8 mouse cellular contexts compared by ENCODE assay signal in genomic region chr8:47941028-47941427, GRCm38 (mm10). TPM values are rescaled to one million over a fixed set of nuclear protein-coding genes. Genes with fewer than 3 reads are reported as not detected.
DNase-seq lines count a peak whose midpoint lies in the region; ATAC-seq and TF ChIP-seq lines count a peak whose summit lies in the region.

No protein-coding gene starts in this region.

- DNase-seq in gastrocnemius, adult 2 months, result no peak
- DNase-seq in gastrocnemius, postnatal 4 days (ENCODE audit: low spot score in 2 of 2), result no peak
- DNase-seq in embryo, embryonic 11 days, result peak; percentile 57
- no peak for DNase-seq in spleen, adult 18-20 months
- DNase-seq in cerebellum, adult 11 months, result no peak
- DNase-seq in thymus, postnatal 25 days, result no peak

- peak; percentile 61 for ATAC-seq in hindbrain, embryonic 16.5 days
- ATAC-seq in lung, embryonic 16.5 days (ENCODE audit: low read depth), result peak; percentile 64

- H3K4me3 ChIP-seq in gastrocnemius, adult 2 months, result no peak overlapping the region
- H3K4me3 ChIP-seq in hindbrain, embryonic 16.5 days (ENCODE audit: low read length), result no peak overlapping the region
- H3K4me3 ChIP-seq in lung, embryonic 16.5 days (ENCODE audit: low read length), result no peak overlapping the region

- H3K4me1 ChIP-seq in hindbrain, embryonic 16.5 days (ENCODE audit: control insufficient read depth, insufficient read depth, low read depth, low read length), result peaks cover 2% of the 10 kb centered on the region; the same call in 1 of the 2 replicates
- H3K4me1 ChIP-seq in lung, embryonic 16.5 days (replicated peaks; ENCODE audit: control insufficient read depth, insufficient read depth, low read length), result peaks cover 25% of the 10 kb centered on the region

- no peak; the same call in 1 of the 2 replicates for TF ChIP-seq CTCF in gastrocnemius, adult 2 months (IDR thresholded peaks at IDR 0.05)

- H3K9me3 ChIP-seq in hindbrain, embryonic 16.5 days (ENCODE audit: control insufficient read depth, low read length), result no peaks in the 10 kb centered on the region
- H3K9me3 ChIP-seq in lung, embryonic 16.5 days (ENCODE audit: control insufficient read depth, low read length), result no peaks in the 10 kb centered on the region

- no peak overlapping the region for H3K4me2 ChIP-seq in hindbrain, embryonic 16.5 days (ENCODE audit: low read length)
- no peak overlapping the region for H3K4me2 ChIP-seq in lung, embryonic 16.5 days (ENCODE audit: low read depth, low read length)

- H3K27me3 ChIP-seq in hindbrain, embryonic 16.5 days (replicated peaks; ENCODE audit: control insufficient read depth, insufficient read depth, low read length), result no peaks in the 10 kb centered on the region
- no peaks in the 10 kb centered on the region for H3K27me3 ChIP-seq in lung, embryonic 16.5 days (ENCODE audit: control insufficient read depth, insufficient read depth, low read depth, low read length)

- H3K36me3 ChIP-seq in hindbrain, embryonic 16.5 days (ENCODE audit: control insufficient read depth, insufficient read depth, low read length), result no peaks in the 10 kb centered on the region
- H3K36me3 ChIP-seq in lung, embryonic 16.5 days (ENCODE audit: control insufficient read depth, insufficient read depth, low read length), result no peaks in the 10 kb centered on the region

- WGBS in hindbrain, embryonic 16.5 days, result 43% methylated on average over 5 of the region's 5 CpGs
- WGBS in lung, embryonic 16.5 days, result 42% methylated on average over 5 of the region's 5 CpGs

- no peak overlapping the region for H3K9ac ChIP-seq in hindbrain, embryonic 16.5 days (ENCODE audit: low read depth, low read length)
- H3K9ac ChIP-seq in lung, embryonic 16.5 days (ENCODE audit: low read length), result no peak overlapping the region

- peak overlapping the region; percentile 72 for H3K27ac ChIP-seq in gastrocnemius, adult 2 months
- peak overlapping the region; percentile 56; the same call in 1 of the 2 replicates for H3K27ac ChIP-seq in hindbrain, embryonic 16.5 days (ENCODE audit: low read depth, low read length)
- H3K27ac ChIP-seq in lung, embryonic 16.5 days (ENCODE audit: low read length), result peak overlapping the region; percentile 74

- intact Hi-C loops in gastrocnemius, adult 2 months (cut with DNase I), result no loop called here

RNA-seq across cellular contexts. Expression of gene Wwc2, which starts 49.7 kb away (rescaled TPM):
- total RNA-seq in gastrocnemius, adult 2 months (2021), result 1 to 10 TPM; 5.0 to 8.3 TPM
- total RNA-seq in gastrocnemius, postnatal 4 days (2021), result 10 to 100 TPM; 19.5 to 20.2 TPM
- polyA plus RNA-seq in hindbrain, embryonic 16.5 days (2015; fragmentation: Nextera tagmentation; extraction: Ambion mirVana), result 5.4 and 5.8 TPM in 2 replicates
- polyA plus RNA-seq in lung, embryonic 16.5 days (2015; fragmentation: Nextera tagmentation; extraction: Ambion mirVana), result 12.6 and 12.9 TPM in 2 replicates
